Mouse (Mus musculus): Measurements from ENCODE around the gene Rpl27.
"Not testable (repeated sequence)": the region's sequence is repeated elsewhere in the genome, so short reads cannot be mapped to it uniquely, and the experiment has no call there.

The Rpl27 gene

DNA sequence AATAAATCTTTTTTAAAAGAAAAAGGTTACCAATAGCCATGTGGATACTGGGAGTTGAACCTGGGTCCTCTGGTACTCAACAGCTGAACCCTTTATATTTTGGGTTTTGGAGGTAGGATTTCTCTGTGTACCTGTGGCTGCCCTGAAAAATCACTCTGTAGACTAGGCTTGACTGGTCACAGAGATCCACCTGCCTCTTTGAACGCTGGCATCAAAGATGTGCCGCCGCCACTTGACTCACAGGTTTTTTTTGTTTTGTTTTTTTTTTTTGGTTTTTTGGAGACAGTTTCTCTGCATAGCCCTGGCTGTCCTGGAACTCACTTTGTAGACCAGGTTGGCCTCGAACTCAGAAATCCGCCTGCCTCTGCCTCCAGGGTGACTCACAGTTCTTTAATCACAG lies 5.7 kb downstream of the Rpl27 start:
- DNase-seq (ENCODE audit: low spot score in 2 of 2) = no peak

DNA sequence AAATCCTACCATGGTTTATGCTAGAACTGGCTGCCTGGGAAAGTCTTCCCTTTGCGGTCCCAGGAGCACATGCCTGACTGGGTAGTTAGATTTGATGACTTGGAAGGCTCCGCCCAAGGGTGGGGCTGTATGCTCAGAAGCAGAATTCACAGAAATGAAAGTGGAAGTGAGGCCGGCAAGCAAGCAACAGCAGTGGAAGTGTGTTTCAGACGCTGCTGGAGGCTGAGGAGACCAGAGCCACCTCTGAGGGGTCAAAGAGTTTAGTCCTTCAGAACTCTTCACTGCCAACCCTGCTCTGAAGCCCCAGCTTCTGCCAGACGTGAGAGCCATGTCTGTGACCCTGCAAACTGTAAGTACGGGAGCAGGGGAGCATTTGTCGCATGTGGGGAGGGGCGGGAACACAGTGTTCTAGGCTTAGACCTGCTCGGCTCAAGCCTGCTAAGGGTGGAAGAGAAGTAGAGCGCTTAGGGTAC lies 6.2 kb downstream of the Rpl27 start, which contains the start of gene Ifi35:
Ifi35 (plus strand) TSS at position 134 of the 473 bp plus-strand sequence.
- DNase-seq (ENCODE audit: low spot score in 2 of 2) = no peak

GRCm38 (mm10) chr11:101448899-101449298 lies 6.8 kb downstream of the Rpl27 start:
- no peak for DNase-seq (ENCODE audit: low spot score in 2 of 2)

DNA sequence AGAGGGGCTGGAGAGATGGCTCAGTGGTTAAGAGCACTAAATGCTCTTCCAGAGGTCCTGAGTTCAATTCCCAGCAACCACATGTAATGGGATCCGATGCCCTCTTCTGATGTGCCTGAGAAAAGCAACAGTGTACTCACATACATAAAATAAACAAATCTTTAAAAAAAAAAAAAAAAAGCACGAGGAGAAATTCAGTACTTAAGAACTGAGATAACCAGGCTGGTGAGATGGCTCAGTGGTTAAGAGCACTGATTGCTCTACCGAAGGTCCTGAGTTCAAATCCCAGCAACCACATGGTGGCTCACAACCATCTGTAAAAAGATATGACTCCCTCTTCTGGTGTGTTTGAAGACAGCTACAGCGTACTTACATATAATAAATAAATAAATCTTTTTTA lies 7.5 kb downstream of the Rpl27 start:
- not testable (repeated sequence) for DNase-seq (ENCODE audit: low spot score in 2 of 2)

DNA sequence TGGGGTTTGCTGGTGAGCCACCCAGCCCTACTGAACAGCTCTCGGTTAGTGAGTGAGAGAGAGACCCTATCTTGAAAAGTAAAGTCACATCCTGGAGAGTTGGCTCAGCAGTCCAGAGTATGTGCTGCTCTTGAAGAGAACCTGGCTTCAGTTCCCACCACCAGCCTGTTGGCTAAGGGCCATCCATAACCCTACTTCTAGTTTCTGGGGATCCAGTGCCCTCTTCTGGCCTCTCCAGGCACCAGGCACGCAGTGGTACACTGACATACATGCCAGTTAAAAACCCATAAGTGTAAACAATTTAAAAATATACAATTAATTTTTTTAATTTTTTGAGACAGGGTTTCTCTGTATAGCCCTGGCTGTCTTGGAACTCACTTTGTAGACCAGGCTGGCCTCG lies 8.3 kb downstream of the Rpl27 start:
- DNase-seq (ENCODE audit: low spot score in 2 of 2) = no peak

DNA sequence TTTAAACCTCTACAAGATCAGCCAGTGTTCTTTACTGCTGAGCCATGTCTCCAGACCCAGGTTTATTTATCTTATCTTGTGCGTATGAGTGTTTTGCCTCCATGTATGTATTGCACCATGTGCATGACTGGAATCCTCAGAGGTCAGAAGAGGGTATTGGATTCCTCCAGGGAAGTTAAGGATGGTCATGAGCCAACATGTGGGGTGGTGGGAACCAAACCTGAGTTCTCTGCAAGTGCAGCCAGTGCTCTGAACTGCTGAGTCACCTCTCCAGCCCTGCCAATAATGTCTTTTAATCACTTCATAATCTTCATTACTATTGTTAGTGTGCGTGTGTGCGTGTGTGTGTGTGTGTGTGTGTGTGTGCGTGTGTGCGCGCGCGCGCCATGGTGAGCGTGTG lies 9.4 kb downstream of the Rpl27 start:
- no peak for DNase-seq (ENCODE audit: low spot score in 2 of 2)

- DNase-seq (ENCODE audit: low spot score in 2 of 2) = no peak
Observed at GRCm38 (mm10) chr11:101452093-101452774, 10.1 kb downstream of the Rpl27 start.

DNA sequence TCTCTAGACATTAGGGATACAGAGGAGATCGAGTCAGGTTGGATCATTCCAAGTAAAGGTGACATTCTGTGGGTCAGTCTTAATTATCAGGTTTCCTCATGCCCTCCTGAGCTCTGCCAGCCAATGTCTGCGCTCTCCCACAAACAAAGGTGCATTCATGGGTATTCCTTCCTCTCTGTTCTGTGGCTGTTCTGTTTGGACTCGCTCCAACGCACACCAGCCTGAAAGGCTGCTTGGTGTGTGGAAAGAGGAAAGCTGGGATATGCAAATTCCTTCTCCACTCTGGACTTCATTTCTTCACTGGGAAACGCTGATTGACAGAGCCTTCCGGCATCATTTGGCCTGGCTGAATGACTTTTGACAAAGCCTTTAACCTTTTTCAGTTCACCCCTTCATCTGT lies 12.6 kb downstream of the Rpl27 start:
- no peak for DNase-seq (ENCODE audit: low spot score in 2 of 2)

DNA sequence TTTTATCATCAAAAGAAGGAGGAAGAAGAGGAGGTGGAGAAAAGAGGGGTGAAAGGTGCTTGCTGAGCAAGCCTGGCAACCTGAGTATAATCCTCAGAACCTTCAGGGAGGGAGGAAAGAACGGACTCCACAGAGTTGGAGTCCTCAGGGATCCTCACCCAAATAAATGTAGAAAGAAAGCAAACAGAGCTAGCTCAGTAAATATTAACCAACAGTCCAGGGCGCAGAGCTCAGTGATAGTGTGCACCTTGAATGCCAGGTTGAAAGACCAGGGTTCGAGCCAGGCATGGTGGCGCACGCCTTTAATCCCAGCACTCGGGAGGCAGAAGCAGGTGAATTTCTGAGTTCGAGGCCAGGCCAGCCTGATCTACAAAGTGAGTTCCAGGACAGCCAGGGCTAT lies 13.5 kb downstream of the Rpl27 start:
- no peak for DNase-seq (ENCODE audit: low spot score in 2 of 2)

- no peak for DNase-seq (ENCODE audit: low spot score in 2 of 2)
Observed at GRCm38 (mm10) chr11:101457631-101458030, 15.5 kb downstream of the Rpl27 start.

- no peak for DNase-seq (ENCODE audit: low spot score in 2 of 2)
Observed at GRCm38 (mm10) chr11:101458217-101458616, 16.1 kb downstream of the Rpl27 start.

DNA sequence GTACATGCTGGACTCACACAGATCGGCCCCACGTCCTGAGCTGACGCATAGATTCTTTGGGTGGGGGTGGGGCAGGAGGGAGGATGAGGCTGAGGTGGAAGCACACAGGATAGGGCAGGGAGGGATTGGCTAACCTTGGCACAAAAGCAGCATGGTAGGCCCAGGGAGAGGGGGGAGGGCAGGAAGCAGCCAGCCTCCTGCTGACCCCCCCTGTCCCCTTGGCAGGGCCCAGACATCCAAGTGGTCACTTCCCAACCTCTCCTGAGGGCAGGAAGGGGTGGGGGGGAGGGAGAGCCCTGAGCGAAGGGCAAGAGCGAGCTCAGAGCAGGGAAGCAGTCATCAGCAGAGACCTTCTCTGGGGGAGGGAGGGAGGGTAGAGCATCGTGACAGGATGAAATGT lies 17.6 kb downstream of the Rpl27 start:
- DNase-seq (ENCODE audit: low spot score in 2 of 2) = no peak

DNA sequence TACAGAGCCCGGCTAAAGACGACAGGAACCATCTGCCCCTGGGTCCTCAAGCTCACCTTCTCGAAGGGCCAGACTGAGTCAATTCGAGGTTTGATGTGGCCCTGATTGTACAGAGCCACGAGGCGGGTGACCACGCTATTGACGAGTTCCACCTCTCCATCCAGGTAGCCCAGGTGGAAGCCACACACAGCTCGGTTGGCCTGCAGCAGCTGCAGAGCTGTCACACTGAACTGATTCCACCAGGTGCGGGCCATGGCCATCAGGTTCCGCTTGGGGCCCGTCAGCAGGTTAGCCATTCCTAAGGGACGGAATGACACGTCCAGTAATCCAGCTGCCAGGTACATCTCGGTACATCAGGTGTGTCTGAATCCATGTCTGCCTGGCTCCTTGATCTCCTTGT lies 18.2 kb downstream of the Rpl27 start:
- no peak for DNase-seq (ENCODE audit: low spot score in 2 of 2)

DNA sequence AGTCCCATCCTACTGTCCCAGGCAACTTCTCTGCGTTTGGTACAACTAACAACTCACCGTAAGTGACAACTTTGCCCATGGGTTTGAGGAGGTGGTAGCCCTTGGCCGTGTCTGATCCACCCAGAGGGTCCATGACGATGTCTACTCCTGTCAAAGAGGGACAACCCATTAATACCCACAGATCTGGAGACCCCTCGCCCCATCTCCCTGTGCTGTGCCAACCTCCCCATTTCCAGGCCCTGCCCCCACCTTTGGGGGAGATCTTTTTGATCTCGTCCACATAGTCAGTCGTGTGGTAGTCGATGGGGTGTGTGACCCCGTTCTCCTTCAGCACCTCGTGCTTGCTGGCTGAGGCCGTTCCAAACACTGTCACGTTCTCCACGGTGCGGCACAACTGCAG lies 20.0 kb downstream of the Rpl27 start:
- no peak for DNase-seq (ENCODE audit: low spot score in 2 of 2)

DNA sequence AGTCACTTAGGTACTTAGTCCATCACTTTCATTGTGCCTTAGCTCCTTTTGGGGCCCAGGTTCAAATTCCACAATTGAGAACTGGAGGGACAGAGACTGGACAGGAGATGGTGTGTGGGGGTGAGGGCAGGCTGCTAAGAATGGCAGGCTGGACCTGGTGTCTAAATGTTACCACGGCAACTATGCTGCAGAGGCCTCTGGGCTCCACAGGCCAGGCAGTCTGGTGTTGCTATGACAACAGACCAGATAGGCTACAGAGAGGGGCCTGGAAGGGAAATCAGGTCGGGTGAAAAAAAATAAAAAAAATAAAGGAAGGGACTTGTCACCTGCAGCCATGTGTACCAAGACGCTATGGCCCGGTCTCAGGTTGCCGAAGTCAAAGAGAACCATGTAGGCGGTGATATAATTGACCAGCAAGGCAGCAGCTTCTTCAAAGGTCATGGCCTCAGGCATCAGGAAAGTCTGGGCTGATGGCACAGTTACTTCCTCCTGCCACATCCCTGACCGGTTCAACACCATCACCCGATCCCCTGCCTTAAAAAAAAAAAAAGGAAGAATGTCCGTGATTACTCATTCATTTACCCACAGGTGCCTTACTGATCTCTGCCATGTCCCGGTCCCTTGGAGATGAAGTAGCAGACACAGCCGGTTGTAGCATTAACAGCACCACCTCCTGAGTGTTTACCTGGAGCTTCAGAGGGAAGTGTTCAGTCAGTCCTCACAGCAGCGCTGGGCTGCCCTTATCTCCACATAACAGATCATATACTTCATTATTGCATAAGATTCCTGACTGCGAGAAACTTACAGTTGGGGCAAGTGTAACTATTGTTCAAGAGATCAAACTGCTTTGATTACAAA lies 20.7 kb downstream of the Rpl27 start:
- DNase-seq (ENCODE audit: low spot score in 2 of 2) = no peak

DNA sequence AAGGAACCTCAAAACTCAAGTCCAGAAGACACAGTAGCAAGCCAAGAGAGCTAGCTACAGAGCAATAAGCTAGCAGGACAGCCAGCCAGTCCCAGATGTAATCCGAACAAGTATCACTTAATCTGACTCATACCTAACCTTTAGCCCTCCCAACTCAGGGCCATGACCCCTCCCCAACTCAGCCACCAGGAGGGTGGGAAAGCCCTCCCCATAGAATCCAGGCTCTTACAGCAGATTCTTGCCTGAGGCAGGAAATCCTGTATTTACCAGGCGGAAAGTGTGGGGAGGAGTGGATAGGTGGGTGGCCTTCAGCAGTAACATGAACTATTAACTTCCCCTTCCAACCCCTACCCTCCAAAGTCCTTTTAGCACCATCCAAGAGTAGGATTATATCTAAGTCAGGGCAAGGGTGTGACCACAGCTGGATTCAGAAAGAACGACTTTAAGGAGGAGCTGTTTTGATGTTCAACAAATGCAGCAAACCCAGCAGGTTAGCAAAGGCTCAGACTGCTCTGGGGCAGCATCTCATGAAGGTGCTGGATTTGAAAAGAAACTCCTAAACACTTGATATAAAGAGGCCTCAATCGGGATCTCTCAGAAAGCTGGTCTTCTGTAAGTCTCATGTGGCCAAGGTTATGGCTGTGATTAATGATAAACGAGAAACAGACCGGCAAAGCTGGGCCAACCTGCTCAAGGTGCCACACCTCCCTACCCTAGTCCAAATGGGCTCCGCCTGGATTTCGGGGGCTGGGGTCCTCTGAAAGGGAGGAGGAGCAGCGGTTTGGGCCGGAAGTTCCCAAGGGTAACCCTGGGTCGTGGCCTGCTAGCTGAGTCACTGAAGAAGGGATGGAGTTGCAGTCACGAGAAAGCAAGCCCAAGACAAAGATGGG lies 22.4 kb downstream of the Rpl27 start, which contains the start of gene Rnd2:
Rnd2 (plus strand) TSS at position 789 of the 890 bp plus-strand sequence.
- DNase-seq (ENCODE audit: low spot score in 2 of 2) = no peak

- no peak for DNase-seq (ENCODE audit: low spot score in 2 of 2)
Observed at GRCm38 (mm10) chr11:101465101-101465868, 23.2 kb downstream of the Rpl27 start.

- DNase-seq (ENCODE audit: low spot score in 2 of 2) = no peak
Observed at GRCm38 (mm10) chr11:101465869-101466551, 23.9 kb downstream of the Rpl27 start, which contains the start of gene Vat1. Vat1 (minus strand) TSS chr11:101466230.

DNA sequence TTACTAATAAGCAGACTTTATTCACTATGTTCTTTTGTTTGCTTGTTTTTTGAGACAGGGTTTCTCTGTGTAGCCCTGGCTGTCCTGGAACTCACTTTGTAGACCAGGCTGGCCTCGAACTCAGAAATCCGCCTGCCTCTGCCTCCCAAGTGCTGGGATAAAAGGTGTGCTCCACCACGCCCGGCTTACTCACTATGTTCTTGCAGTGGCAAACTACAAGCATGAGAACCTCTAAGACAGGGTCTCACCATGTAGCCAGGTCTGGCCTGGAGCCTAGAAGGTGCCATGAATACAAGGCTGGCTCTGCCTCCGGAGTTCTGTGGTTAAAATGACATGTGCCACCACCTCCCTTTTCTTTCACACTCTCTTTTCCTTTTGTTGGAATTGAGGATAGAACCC lies 24.5 kb downstream of the Rpl27 start:
- DNase-seq (ENCODE audit: low spot score in 2 of 2) = not testable (repeated sequence)

- peak; percentile 46 to 54 for DNase-seq (ENCODE audit: low spot score in 2 of 2)
Observed at GRCm38 (mm10) chr11:101467477-101468262, 25.6 kb downstream of the Rpl27 start.

All from frontal cortex, postnatal 25 days (tissue).